Mouse (Mus musculus) heart, adult 18-20 months (tissue): ENCODE measurements around the gene Sdc3. TPM values are rescaled to one million over a fixed set of nuclear protein-coding genes. Genes with fewer than 3 reads are reported as not detected.

Experiments used
- total RNA-seq, 2 experiments: library from RNA; stranded (reverse); gene quantifications; 2 replicates each; pipeline ENCODE4 v1.2.3; 2021

Gene Sdc3
- total RNA-seq, 2 experiments from 2014 or later, result 37.1 to 38.2 TPM

Other genes with a start within 250 kb of the Sdc3 start
- gene Nkain1, start 218.4 kb upstream of the Sdc3 start, total RNA-seq, result 1 to 10 TPM; 6.6 to 9.9 TPM
- 10 to 100 TPM; 50.2 to 63.1 TPM for gene Pum1, start 129.2 kb upstream of the Sdc3 start, total RNA-seq
- 10 to 100 TPM; 16.5 to 30.3 TPM for gene Laptm5, start 120.6 kb downstream of the Sdc3 start, total RNA-seq
- not detected for gene Matn1, start 151.8 kb downstream of the Sdc3 start, total RNA-seq